Mouse (Mus musculus) left cerebral cortex, postnatal 14 days (tissue): ENCODE data around the gene N4bp2. TPM values are rescaled to one million over a fixed set of nuclear protein-coding genes. Genes with fewer than 3 reads are reported as not detected.
"Not testable (repeated sequence)": the region's sequence is repeated elsewhere in the genome, so short reads cannot be mapped to it uniquely, and the experiment has no call there.

Experiments used
- DNase-seq, 2 experiments: peaks; one replicate each; pipeline ENCODE4 v3.0.0; 2021 to 2022; ENCODE audit warnings: low spot score in 2 of 2, mixed read lengths in 1 of 2
- intact Hi-C: fragments of 180-260 bp; cut with DNase I; formaldehyde crosslinking; loops from one replicate; pipeline ENCODE4 v1.15.1; 2025
- long read RNA-seq, 2 experiments: library from polyadenylated mRNA; stranded (forward); transcript quantifications; one replicate each; pipeline ENCODE4 v2.0.0; 2021
- total RNA-seq, 2 experiments: library from RNA; stranded (reverse); gene quantifications; 2 replicates each; pipeline ENCODE4 v1.2.3; 2021

N4bp2 gene
- 10 to 100 TPM; 10.2 to 11.1 TPM for total RNA-seq
- long read RNA-seq, experiment 1, partial matches to known transcripts = 0 of 1 reads
- long read RNA-seq, experiment 1, other reads (novel, unspliced or antisense) = 1 of 1 reads
- long read RNA-seq, experiment 2, partial matches to known transcripts = 1 of 1 reads
- long read RNA-seq, experiment 2, other reads (novel, unspliced or antisense) = 0 of 1 reads

GRCm38 (mm10) chr5:65763088-65763915, at the start of gene N4bp2:
TSS of gene N4bp2 (plus strand) at chr5:65763521.
- peak; percentile 61 to 62 for DNase-seq
- intact Hi-C loops = loop anchor here (1.0 to 5.0 kb wide), 2 partner anchors 175 to 194 kb away; no protein-coding TSS in a partner anchor

DNA sequence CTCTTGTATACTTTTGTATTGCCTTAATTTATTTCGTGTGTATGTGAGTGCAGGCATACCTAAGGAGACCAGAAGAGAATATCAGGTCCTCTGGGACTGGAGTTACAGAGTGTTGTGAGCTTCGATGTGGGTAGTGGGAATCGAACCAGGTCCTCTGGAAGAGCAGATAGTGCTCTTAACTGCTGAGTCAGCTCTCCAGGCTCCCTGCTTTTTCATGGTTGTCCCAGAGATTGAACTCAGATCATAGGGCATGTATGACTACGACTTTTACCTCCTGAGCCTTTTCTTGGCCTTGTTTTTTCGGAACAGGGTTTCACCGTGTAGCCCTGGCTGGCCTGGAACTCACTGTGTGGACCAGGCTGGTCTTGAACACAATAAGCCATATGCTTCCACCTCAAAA, 48.2 kb upstream of the N4bp2 start:
- DNase-seq = no peak
- intact Hi-C loops = no loop called here

GRCm38 (mm10) chr5:65717063-65717902, 46.0 kb upstream of the N4bp2 start:
- no peak for DNase-seq

GRCm38 (mm10) chr5:65717903-65718211, 45.5 kb upstream of the N4bp2 start:
- intact Hi-C loops, DNase-seq: not testable (repeated sequence)

More at GRCm38 (mm10) chr5:65717063-65717902, 46.0 kb upstream of the N4bp2 start:
- intact Hi-C loops = no loop called here

DNA sequence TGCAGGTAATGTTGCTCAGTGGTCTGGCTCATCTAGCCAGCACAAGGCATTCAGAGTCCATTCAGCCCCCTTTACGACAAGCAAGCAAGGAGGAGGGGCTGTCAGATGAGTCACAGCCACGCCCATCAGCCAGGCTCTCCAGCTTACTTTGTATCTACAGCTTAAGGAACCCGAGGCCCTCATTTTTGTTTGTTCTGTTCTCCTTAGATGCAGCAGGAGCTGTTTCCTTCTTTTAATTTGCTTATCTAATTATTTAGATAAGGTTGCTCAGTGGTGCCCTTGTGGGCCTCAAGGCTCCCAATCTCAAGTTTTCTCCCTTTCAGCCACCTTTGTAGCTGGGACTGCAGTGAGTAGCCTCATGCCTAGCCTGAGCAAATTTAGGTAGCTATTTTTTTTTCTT, 45.0 kb upstream of the N4bp2 start:
- intact Hi-C loops = no loop called here

DNA sequence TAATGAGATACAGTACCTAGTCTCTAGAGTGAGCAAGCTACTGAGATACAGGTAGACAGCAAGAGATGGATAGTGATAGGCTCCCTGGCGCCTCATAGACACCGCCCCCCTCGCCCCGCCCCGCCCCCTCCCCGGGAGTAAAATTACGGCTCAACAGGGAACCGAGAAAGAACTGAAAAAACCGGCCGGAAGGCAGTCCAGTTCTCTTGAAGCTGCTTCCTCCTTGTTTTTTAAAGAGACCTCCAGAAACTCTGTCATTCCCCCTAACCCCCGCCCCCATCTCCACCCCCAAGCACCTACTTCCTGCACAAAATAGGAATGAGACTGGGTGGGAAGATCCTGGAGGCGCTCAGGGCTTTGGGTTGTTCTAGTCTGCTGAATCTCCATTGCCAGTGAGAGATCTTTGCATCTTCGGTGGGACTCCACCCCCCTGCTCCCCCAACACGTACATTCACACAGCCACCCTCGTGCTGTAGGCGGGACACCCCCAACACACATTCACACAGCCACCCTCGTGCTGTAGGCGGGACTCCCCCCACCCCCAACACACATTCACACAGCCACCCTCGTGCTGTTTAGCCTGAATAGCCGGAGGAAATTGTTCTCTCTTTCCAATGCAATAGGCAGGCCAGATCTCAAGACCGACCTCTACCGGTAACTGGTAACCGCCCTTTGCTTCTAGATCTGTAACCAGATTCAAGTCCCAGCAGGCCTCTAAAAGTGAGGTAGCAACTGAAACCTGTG, 38.8 kb upstream of the N4bp2 start:
- intact Hi-C loops = no loop called here
- peak; percentile 45 to 75 for DNase-seq

More for the DNA sequence above, 45.0 kb upstream of the N4bp2 start:
- no peak for DNase-seq

DNA sequence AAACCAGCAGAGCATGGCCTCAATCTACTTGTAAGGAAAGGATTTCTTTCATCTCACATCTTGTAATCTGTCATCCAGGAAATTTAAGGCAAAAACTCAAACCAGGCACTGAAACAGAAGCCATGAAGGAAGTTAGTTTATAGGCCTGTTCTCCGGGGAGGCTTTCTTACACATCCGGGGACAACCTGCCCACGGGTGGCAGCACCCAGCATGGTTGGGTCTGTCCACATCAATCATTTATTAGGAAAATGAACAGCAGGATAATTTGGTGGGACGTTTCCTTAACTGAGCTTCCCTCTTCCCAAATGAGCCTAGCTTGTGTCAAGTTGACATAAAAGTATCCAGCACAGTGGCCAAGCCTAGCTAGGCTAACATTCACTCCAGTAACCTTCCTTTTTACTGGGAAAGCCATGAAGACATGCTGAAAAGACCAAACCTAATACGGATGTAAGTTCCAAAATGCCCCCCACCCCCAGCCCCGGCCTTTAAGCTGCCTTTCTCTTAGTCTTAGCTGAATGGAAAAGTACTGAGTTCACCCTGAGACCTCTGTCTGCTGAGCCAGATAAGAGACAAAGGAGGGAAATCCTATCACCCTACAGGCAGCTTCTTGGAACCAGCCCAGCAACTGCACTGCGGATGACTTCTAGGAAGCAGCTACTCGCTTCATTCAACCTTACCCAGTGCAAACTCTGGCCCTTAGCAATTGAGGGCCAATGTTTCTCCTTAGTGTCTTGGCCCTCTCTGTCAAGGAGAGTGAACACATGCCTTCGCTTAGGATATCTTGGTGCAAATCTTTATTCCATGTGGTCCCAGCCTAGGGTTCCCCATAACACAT, 31.9 kb upstream of the N4bp2 start:
- no peak for DNase-seq
- intact Hi-C loops = no loop called here

DNA sequence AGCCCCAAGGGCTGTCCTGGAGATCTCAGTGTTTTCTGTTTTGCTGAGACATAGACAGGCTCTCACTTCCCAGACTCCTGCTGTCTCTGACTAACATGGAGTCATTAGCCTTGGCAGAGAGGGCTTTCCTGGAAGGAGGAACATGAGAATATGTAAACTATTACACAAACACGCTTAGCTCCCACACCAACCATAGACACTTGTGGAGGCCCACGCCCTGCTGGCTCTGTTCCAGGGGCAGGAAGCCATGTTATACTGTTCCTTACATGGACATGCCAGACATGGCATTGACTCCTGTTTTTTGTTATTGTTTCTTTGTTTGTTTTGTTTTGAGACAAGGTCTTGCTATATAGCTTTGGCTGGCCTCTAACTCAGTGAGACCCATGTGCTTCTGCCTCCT, 27.7 kb upstream of the N4bp2 start:
- DNase-seq = no peak
- intact Hi-C loops = no loop called here

GRCm38 (mm10) chr5:65739366-65739765, 24.0 kb upstream of the N4bp2 start:
- intact Hi-C loops = no loop called here
- no peak for DNase-seq

GRCm38 (mm10) chr5:65746908-65747307, 16.4 kb upstream of the N4bp2 start:
- intact Hi-C loops = no loop called here
- DNase-seq = no peak

GRCm38 (mm10) chr5:65748386-65748785, 14.9 kb upstream of the N4bp2 start:
- no peak for DNase-seq
- intact Hi-C loops = no loop called here

- no peak for DNase-seq
- intact Hi-C loops = no loop called here
Observed at GRCm38 (mm10) chr5:65748880-65749279, 14.4 kb upstream of the N4bp2 start.

DNA sequence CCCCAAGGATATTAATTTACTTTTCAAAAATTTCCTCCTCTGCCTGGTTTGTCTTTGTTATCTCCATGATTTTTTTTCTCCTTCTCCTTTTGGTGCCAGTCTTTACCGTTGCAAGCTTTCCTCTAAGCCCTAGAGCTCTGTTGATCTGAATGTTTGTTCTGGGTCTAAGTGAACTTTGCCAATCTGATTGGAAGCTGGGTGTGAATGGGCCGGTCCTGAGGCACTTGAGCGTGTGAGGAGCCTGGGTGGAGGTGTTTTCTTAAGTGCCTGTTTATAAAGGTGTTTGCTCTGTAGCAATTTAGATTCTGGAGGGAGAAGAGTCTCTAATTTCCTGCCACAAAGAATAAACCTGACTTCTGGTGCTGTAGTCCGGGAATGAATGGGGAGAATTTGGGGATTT, 11.3 kb upstream of the N4bp2 start:
- DNase-seq = no peak
- intact Hi-C loops = no loop called here

GRCm38 (mm10) chr5:65755859-65756258, 7.5 kb upstream of the N4bp2 start:
- intact Hi-C loops = no loop called here
- DNase-seq = no peak

DNA sequence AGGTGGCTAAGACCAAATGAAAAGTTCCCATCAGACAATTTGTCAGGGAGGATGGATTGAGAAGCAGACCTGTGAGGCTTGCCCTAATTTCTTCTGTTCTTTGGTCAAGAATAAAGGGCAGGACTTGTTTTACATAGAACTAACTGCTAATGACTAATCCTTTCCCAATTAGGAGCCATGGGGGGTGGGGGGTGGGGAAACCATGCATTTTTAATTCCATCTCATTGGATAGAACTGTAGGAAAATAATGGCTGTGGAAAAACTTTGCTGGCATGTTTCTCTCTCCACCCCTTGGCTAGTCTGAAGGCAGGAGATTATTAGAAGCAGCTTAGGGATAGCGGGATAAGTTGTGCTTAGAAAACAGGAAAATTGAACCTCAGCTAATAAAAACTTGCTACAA, 6.2 kb upstream of the N4bp2 start:
- no peak for DNase-seq
- intact Hi-C loops = no loop called here

- intact Hi-C loops = loop anchor here (5.0 kb wide), 1 partner anchor 197 kb away; no protein-coding TSS in a partner anchor
- no peak for DNase-seq
Observed at GRCm38 (mm10) chr5:65760041-65760440, 3.3 kb upstream of the N4bp2 start.

- DNase-seq = no peak
- intact Hi-C loops = loop anchor here (5.0 kb wide), 1 partner anchor 197 kb away; no protein-coding TSS in a partner anchor
Observed at GRCm38 (mm10) chr5:65760599-65760998, 2.7 kb upstream of the N4bp2 start.

DNA sequence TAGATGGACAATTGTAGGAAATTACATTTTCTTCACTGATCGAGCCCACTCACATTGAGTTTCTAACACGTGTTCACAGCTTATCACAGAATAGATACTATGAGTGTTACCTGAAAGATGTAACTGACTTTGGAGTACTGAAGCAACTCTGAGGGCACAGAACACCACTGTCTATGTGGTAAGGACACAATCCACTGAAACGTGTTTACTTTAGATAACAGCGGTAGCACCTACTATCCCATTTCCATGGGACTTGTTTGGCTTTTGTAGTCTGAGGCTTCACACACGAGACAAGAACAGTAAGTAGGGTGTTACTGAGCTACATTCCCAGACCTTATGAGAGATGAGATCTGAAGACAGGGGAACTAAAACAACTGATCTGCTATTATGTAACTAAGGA, 2.3 kb upstream of the N4bp2 start:
- DNase-seq = no peak
- intact Hi-C loops = loop anchor here (5.0 kb wide), 1 partner anchor 196 kb away; no protein-coding TSS in a partner anchor
